Mouse (Mus musculus) heart, embryonic 15.5 days (tissue): ENCODE measurements at regions not wholly inside any gene's neighbourhood (a gene's known extent, or its start where the extent isn't known, plus 50 kb on each side); places are given as distances from the start of the nearest gene placed in this dataset.

ENCODE experiments used
- ATAC-seq: fragments of 200-750 bp; cut with Nextera tagmentation; replicated peaks from 2 replicates; pipeline ENCODE4 v1.8.0; 2017; ENCODE audit warnings: low read depth, moderate TSS enrichment; ENCODE audit not compliant: insufficient number of reproducible peaks, insufficient read depth, low FRiP score
- H3K27ac ChIP-seq: fragments of 300-500 bp; sonication (generic); 2 replicates; pipeline ENCODE4 v1.5.1; 2015; ENCODE audit warnings: mild to moderate bottlenecking, inconsistent platforms
- H3K27me3 ChIP-seq: fragments of 300-500 bp; sonication (generic); 2 replicates; pipeline ENCODE4 v1.6.1; 2015; ENCODE audit warnings: inconsistent platforms
- H3K36me3 ChIP-seq: fragments of 300-500 bp; sonication (generic); 2 replicates; pipeline ENCODE4 v1.6.1; 2015; ENCODE audit warnings: mild to moderate bottlenecking, inconsistent platforms
- H3K4me1 ChIP-seq: fragments of 300-500 bp; sonication (generic); replicated peaks from 2 replicates; pipeline ENCODE4 v1.6.1; 2015; ENCODE audit warnings: inconsistent platforms
- H3K4me2 ChIP-seq: fragments of 300-500 bp; sonication (generic); 2 replicates; pipeline ENCODE4 v1.6.1; 2015; ENCODE audit warnings: inconsistent platforms, mild to moderate bottlenecking, moderate library complexity
- H3K4me3 ChIP-seq: fragments of 300-500 bp; sonication (generic); 2 replicates; pipeline ENCODE4 v1.5.1; 2015; ENCODE audit warnings: mild to moderate bottlenecking, inconsistent platforms
- H3K9ac ChIP-seq: fragments of 300-500 bp; sonication (generic); 2 replicates; pipeline ENCODE4 v1.6.1; 2015; ENCODE audit warnings: mild to moderate bottlenecking, inconsistent platforms
- H3K9me3 ChIP-seq: fragments of 300-500 bp; sonication (generic); replicated peaks from 2 replicates; pipeline ENCODE4 v1.6.1; 2016; ENCODE audit warnings: inconsistent platforms
- WGBS: fragments of 180-500 bp; shearing (Covaris S2); methylation state at CpG from one replicate; pipeline ENCODE4 v1.1.7; 2015; ENCODE audit warnings: mixed read lengths; 5-methylcytosine and 5-hydroxymethylcytosine counted together

DNA sequence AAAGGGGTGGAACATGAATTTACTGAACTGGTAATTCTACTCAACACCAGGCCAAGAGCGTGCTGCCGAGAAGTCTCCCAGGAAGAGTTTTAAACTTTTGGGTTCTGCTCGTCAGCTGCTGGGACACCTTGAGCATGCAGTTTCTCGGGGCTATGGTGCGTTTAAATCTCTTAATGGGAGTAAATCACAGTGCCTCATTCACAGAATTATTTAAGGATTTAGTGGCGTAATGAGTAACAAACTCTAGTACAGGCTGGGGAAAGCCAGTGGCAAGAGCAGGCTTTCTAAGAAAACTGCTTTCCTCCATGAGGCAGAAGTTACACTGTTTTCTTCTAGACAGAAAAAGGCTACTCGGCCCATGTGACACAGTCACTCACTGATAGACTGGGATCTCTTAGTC is 173.1 kb upstream of the Rpl34 start:
- Histone ChIP-seq H3K4me2 (no peak overlapping the region), H3K27me3 (no peaks in the 10 kb centered on the region; the same call in 1 of the 2 replicates), H3K9ac (no peak overlapping the region), H3K27ac (no peak overlapping the region), H3K4me1 (peaks cover 27% of the 10 kb centered on the region), H3K9me3 (no peaks in the 10 kb centered on the region), H3K36me3 (no peaks in the 10 kb centered on the region), H3K4me3 (no peak overlapping the region)
- ATAC-seq, result no peak
- 88% methylated on average over 7 of the region's 7 CpGs for WGBS

DNA sequence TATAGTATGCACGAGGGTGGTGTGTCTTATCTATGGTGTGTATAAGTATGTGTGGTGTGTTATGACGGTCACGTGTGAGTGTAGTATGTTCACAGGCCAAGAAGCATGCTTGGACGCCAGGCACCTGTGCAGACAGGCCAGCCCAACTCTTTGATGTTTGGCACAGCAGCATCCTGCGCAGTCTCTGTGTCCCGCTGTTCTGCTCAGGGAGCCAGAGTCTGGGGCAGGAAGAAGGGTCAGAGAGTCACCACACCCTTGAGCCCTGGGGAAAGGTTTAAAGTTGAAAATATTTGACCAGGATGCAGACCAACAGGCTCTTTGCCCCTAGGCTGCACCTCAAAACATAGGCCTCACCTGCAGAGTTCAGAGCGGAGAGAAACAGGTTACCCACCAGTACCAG is 172.2 kb upstream of the Rpl34 start:
- WGBS, result 86% methylated on average over 7 of the region's 7 CpGs
- no peak overlapping the region for H3K9ac ChIP-seq
- no peak for ATAC-seq

GRCm38 (mm10) chr3:130901343-130901742 is 171.1 kb upstream of the Rpl34 start:
- H3K9me3 ChIP-seq, result no peaks in the 10 kb centered on the region
- H3K9ac ChIP-seq, result no peak overlapping the region
- peak overlapping the region; percentile 54; the same call in 1 of the 2 replicates for H3K4me2 ChIP-seq
- 52% methylated on average over 12 of the region's 12 CpGs for WGBS
- H3K4me1 ChIP-seq, result peaks cover 27% of the 10 kb centered on the region
- H3K27me3 ChIP-seq, result no peaks in the 10 kb centered on the region; the same call in 1 of the 2 replicates
- H3K4me3 ChIP-seq, result no peak overlapping the region
- 0 out of 2 replicates have a peak, but pooled peaks have one; percentile 25 for ATAC-seq
- no peaks in the 10 kb centered on the region for H3K36me3 ChIP-seq
- peak overlapping the region; percentile 67 for H3K27ac ChIP-seq

More for the DNA sequence above, 172.2 kb upstream of the Rpl34 start:
- no peak overlapping the region for H3K4me3 ChIP-seq
- H3K36me3 ChIP-seq, result no peaks in the 10 kb centered on the region
- H3K27ac ChIP-seq, result no peak overlapping the region
- no peaks in the 10 kb centered on the region; the same call in 1 of the 2 replicates for H3K27me3 ChIP-seq
- no peaks in the 10 kb centered on the region for H3K9me3 ChIP-seq
- H3K4me2 ChIP-seq, result no peak overlapping the region
- peaks cover 27% of the 10 kb centered on the region for H3K4me1 ChIP-seq

DNA sequence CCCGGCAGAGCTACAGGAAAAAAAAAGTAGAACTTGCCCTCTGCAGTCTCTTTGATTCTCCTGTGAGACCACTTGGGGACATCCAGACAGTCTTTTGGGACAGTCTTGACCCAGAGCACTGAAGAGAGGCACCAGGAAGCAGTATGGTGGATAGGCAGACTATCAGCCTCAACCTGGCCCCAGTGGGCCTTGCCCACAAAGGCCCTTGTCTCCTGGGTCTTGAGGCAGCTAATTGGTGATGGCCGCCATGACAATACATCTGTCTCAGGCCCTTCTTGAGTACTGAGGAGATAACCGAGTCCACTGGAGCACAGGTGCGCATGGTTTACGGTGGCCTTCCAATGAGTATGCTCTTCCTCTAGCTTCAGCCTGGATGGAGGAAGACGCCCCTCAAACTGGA is 170.6 kb upstream of the Rpl34 start:
- peak; percentile 8; the same call in 1 of the 2 replicates for ATAC-seq
- Histone ChIP-seq H3K27me3 (no peaks in the 10 kb centered on the region; the same call in 1 of the 2 replicates), H3K4me1 (peaks cover 27% of the 10 kb centered on the region), H3K4me2 (peak overlapping the region; percentile 54), H3K4me3 (no peak overlapping the region), H3K9ac (no peak overlapping the region), H3K36me3 (no peaks in the 10 kb centered on the region), H3K27ac (peak overlapping the region; percentile 67), H3K9me3 (no peaks in the 10 kb centered on the region)
- WGBS, result 70% methylated on average over 6 of the region's 6 CpGs

- ATAC-seq, result peak; percentile 47; the same call in 1 of the 2 replicates
- Histone ChIP-seq H3K9ac (0 out of 2 replicates have a peak overlapping the region, but pooled peaks have one; percentile 13), H3K27ac (peak overlapping the region; percentile 67), H3K4me1 (peaks cover 27% of the 10 kb centered on the region), H3K9me3 (no peaks in the 10 kb centered on the region), H3K36me3 (no peaks in the 10 kb centered on the region), H3K4me3 (peak overlapping the region; percentile 27), H3K27me3 (no peaks in the 10 kb centered on the region; the same call in 1 of the 2 replicates), H3K4me2 (peak overlapping the region; percentile 54)
- WGBS, result 32% methylated on average over 30 of the region's 30 CpGs
These were observed 170.0 kb upstream of the Rpl34 start for GRCm38 (mm10) chr3:130900054-130900840.

- no peak for ATAC-seq
- WGBS, result 65% methylated on average over 7 of the region's 7 CpGs
- H3K27ac ChIP-seq, result no peak overlapping the region
These were observed 164.1 kb upstream of the Rpl34 start for GRCm38 (mm10) chr3:130894168-130894814.

DNA sequence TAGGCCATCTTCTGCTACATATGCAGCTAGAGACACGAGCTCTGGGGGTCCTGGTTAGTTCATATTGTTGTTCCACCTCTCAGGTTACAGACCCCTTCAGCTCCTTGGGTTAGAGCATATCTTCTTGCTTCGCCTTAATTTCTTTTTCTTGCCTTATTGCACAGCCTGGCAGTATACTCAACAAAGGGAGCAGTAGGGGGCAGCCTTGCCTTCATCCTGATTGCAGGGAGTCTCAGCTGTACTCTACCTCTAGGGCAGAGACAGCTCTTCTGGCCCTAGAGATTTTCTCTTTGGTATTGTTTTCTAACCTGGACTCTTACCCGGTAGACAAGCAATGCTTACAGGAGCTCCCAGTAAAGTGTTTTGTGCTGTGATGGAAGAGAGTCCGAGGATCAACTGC is 161.1 kb upstream of the Rpl34 start:
- ATAC-seq, result no peak
- no peak overlapping the region for H3K4me2 ChIP-seq
- H3K9me3 ChIP-seq, result peaks cover 3% of the 10 kb centered on the region
- no peak overlapping the region for H3K27ac ChIP-seq
- 81% methylated on average over 4 of the region's 4 CpGs for WGBS
- H3K4me3 ChIP-seq, result no peak overlapping the region
- H3K27me3 ChIP-seq, result no peaks in the 10 kb centered on the region
- no peak overlapping the region for H3K9ac ChIP-seq
- no peaks in the 10 kb centered on the region for H3K36me3 ChIP-seq
- peaks cover 3% of the 10 kb centered on the region; the same call in 1 of the 2 replicates for H3K4me1 ChIP-seq

More at GRCm38 (mm10) chr3:130894168-130894814, 164.1 kb upstream of the Rpl34 start:
- Histone ChIP-seq H3K36me3 (no peaks in the 10 kb centered on the region), H3K9ac (no peak overlapping the region), H3K4me2 (no peak overlapping the region), H3K9me3 (no peaks in the 10 kb centered on the region), H3K27me3 (no peaks in the 10 kb centered on the region; the same call in 1 of the 2 replicates), H3K4me1 (peaks cover 3% of the 10 kb centered on the region; the same call in 1 of the 2 replicates), H3K4me3 (no peak overlapping the region)

DNA sequence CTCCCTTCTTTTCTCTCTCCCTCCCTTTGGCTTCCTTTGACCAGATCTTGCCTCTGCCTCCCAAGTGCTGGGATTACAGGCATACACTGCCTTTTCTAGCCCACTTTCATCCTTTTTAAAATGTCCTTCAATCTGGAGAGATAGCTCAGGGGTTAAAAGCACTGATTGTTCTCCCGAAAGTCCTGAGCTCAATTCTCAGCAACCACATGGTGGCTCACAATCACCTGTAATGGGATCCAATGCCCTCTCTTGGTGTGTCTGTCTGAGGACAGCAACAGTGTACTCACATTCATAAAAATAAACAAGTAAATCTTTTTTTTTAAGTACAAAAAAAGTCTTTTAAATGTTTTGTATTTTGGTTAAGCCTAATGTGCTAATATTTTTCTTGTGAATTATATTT is 158.4 kb upstream of the Rpl34 start:
- no peaks in the 10 kb centered on the region for H3K27me3 ChIP-seq
- no peaks in the 10 kb centered on the region for H3K36me3 ChIP-seq
- H3K9ac ChIP-seq, result no peak overlapping the region
- H3K4me2 ChIP-seq, result no peak overlapping the region
- no peak overlapping the region for H3K27ac ChIP-seq
- H3K4me3 ChIP-seq, result no peak overlapping the region
- ATAC-seq, result no peak
- H3K4me1 ChIP-seq, result peaks cover 3% of the 10 kb centered on the region; the same call in 1 of the 2 replicates
- 72% methylated on average over 1 of the region's 1 CpGs for WGBS
- peaks cover 3% of the 10 kb centered on the region for H3K9me3 ChIP-seq

DNA sequence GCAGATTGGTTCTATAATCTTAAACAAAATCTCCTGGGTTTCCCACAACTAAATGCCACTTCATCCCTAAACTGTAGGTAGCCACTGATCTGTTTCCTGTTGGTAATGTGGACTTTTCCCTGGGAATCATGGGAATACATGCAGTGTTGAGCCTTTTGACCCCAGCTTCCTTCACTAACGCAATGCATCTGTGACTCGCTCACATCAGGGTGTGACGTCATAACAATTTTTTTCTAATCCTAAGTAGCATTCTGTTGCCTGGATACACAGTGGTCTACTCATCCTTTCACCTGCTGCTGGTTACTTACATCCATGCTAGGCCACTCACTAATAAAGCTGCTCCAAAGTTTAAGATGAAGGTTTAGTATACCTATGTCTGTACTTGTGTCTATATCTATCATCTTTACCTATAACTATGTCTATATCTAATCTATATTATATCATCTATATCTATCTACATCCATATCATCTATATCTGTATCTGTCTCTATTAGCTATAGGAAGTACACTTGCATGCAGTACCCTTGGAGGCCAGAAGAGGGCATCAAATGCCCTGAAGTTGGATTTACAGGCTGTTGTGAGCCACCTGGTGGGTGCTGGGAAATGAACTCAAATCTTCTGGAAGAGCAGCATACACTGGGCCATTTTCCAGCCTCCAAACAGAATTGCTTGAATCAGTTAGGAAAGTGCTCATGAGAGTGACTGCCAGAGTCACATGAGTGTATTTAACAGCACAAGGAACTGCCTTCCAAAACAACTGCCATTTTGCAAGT is 157.5 kb upstream of the Rpl34 start:
- Histone ChIP-seq H3K4me3 (no peak overlapping the region), H3K4me1 (peaks cover 3% of the 10 kb centered on the region; the same call in 1 of the 2 replicates), H3K36me3 (no peaks in the 10 kb centered on the region), H3K27ac (no peak overlapping the region), H3K27me3 (no peaks in the 10 kb centered on the region), H3K9ac (no peak overlapping the region), H3K9me3 (peaks cover 3% of the 10 kb centered on the region), H3K4me2 (no peak overlapping the region)
- 84% methylated on average over 3 of the region's 3 CpGs for WGBS
- no peak for ATAC-seq

- peaks cover 3% of the 10 kb centered on the region for H3K9me3 ChIP-seq
- H3K4me1 ChIP-seq, result no peaks in the 10 kb centered on the region
- no peak overlapping the region for H3K4me2 ChIP-seq
- no peaks in the 10 kb centered on the region for H3K36me3 ChIP-seq
- H3K27me3 ChIP-seq, result no peaks in the 10 kb centered on the region
- WGBS, result 47% methylated on average over 6 of the region's 6 CpGs
- no peak overlapping the region for H3K4me3 ChIP-seq
- no peak for ATAC-seq
- H3K27ac ChIP-seq, result no peak overlapping the region
- H3K9ac ChIP-seq, result no peak overlapping the region
These were observed 155.8 kb upstream of the Rpl34 start for GRCm38 (mm10) chr3:130885974-130886373.

GRCm38 (mm10) chr3:130884393-130884792 is 154.2 kb upstream of the Rpl34 start:
- H3K4me2 ChIP-seq, result no peak overlapping the region
- 83% methylated on average over 9 of the region's 9 CpGs for WGBS
- ATAC-seq, result no peak
- H3K9ac ChIP-seq, result no peak overlapping the region
- peaks cover 3% of the 10 kb centered on the region for H3K9me3 ChIP-seq
- H3K27ac ChIP-seq, result no peak overlapping the region
- no peaks in the 10 kb centered on the region for H3K27me3 ChIP-seq
- no peaks in the 10 kb centered on the region for H3K36me3 ChIP-seq
- H3K4me3 ChIP-seq, result no peak overlapping the region
- peaks cover 2% of the 10 kb centered on the region for H3K4me1 ChIP-seq
